Mouse (Mus musculus): ENCODE measurements at regions not wholly inside any gene's neighbourhood (a gene's known extent, or its start where the extent isn't known, plus 50 kb on each side); places are given as distances from the start of the nearest gene placed in this dataset.

- DNase-seq (ENCODE audit: low spot score): no peak
These were observed 124.9 kb upstream of the Nmur2 start for GRCm38 (mm10) chr11:56165759-56166158.

GRCm38 (mm10) chr11:56160286-56160685 is 119.5 kb upstream of the Nmur2 start:
- DNase-seq (ENCODE audit: low spot score): no peak

GRCm38 (mm10) chr11:56159412-56160074 is 118.7 kb upstream of the Nmur2 start:
- DNase-seq (ENCODE audit: low spot score): no peak

- DNase-seq (ENCODE audit: low spot score): no peak
These were observed 110.1 kb upstream of the Nmur2 start for GRCm38 (mm10) chr11:56150825-56151342.

GRCm38 (mm10) chr11:56149752-56150151 is 108.9 kb upstream of the Nmur2 start:
- DNase-seq (ENCODE audit: low spot score): no peak

GRCm38 (mm10) chr11:56148956-56149355 is 108.1 kb upstream of the Nmur2 start:
- DNase-seq (ENCODE audit: low spot score): no peak

GRCm38 (mm10) chr11:56146708-56147107 is 105.9 kb upstream of the Nmur2 start:
- no peak for DNase-seq (ENCODE audit: low spot score)

- DNase-seq (ENCODE audit: low spot score): no peak
These were observed 90.6 kb upstream of the Nmur2 start for GRCm38 (mm10) chr11:56131339-56131823.

- no peak for DNase-seq (ENCODE audit: low spot score)
These were observed 75.9 kb upstream of the Nmur2 start for GRCm38 (mm10) chr11:56116553-56117232.

- DNase-seq (ENCODE audit: low spot score): peak; percentile 46
These were observed 67.1 kb upstream of the Nmur2 start for GRCm38 (mm10) chr11:56107929-56108328.

- no peak for DNase-seq (ENCODE audit: low spot score)
These were observed 64.8 kb upstream of the Nmur2 start for GRCm38 (mm10) chr11:56105632-56106031.

- DNase-seq (ENCODE audit: low spot score): no peak
These were observed 52.1 kb upstream of the Nmur2 start for GRCm38 (mm10) chr11:56092891-56093290.
